Mouse (Mus musculus) liver, embryonic 14.5 days (tissue): ENCODE data around the gene Olfr1496. TPM values are rescaled to one million over a fixed set of nuclear protein-coding genes. Genes with fewer than 3 reads are reported as not detected.
"Not testable (repeated sequence)": the region's sequence is repeated elsewhere in the genome, so short reads cannot be mapped to it uniquely, and the experiment has no call there.

Experiments used
- ATAC-seq: fragments of 200-750 bp; cut with Nextera tagmentation; 2 replicates; pipeline ENCODE4 v1.8.0; 2017; ENCODE audit warnings: moderate number of reproducible peaks, mild to moderate bottlenecking, moderate library complexity; ENCODE audit not compliant: insufficient read depth
- DNase-seq, 3 experiments: peaks; one replicate each; pipeline ENCODE4 v3.0.0-alpha.2; 2012 to 2013; ENCODE audit warnings: low read depth in 3 of 3, low spot score in 3 of 3
- H3K27ac ChIP-seq: fragments of 300-500 bp; sonication (generic); 2 replicates; pipeline ENCODE4 v1.5.1; 2014; ENCODE audit warnings: moderate library complexity, mild to moderate bottlenecking, control low read depth, inconsistent platforms
- H3K27me3 ChIP-seq: fragments of 300-500 bp; sonication (generic); 2 replicates; pipeline ENCODE4 v1.6.1; 2014; ENCODE audit warnings: mild to moderate bottlenecking, low read length, moderate library complexity; ENCODE audit not compliant: control insufficient read depth, insufficient read depth
- H3K36me3 ChIP-seq: fragments of 300-500 bp; sonication (generic); replicated peaks from 2 replicates; pipeline ENCODE4 v1.6.1; 2014; ENCODE audit warnings: low read depth; ENCODE audit not compliant: control insufficient read depth, insufficient read depth
- H3K4me1 ChIP-seq, 2 experiments: fragments of 200-500 bp in 1 of 2; fragments of 300-500 bp in 1 of 2; sonication (generic) in 1 of 2; replicated peaks; 2 replicates each; pipeline ENCODE4 v1.6.1; 2012 to 2014; ENCODE audit warnings: antibody characterized with exemption in 1 of 2, inconsistent platforms in 1 of 2, low read length in 1 of 2; ENCODE audit not compliant: control insufficient read depth in 2 of 2, insufficient read depth in 2 of 2
- H3K4me2 ChIP-seq: fragments of 300-500 bp; sonication (generic); 2 replicates; pipeline ENCODE4 v1.6.1; 2014; ENCODE audit warnings: low read depth, mild to moderate bottlenecking, control low read depth, moderate library complexity
- H3K4me3 ChIP-seq, 2 experiments: fragments of 200-500 bp in 1 of 2; fragments of 300-500 bp in 1 of 2; sonication (generic) in 1 of 2; 2 replicates each; pipeline ENCODE4 v1.5.1; 2012 to 2014; ENCODE audit warnings: low read depth in 2 of 2, low read length in 2 of 2, mild to moderate bottlenecking in 2 of 2, control low read depth in 1 of 2, inconsistent platforms in 1 of 2, moderate library complexity in 1 of 2; ENCODE audit not compliant: insufficient read depth in 1 of 2
- H3K9ac ChIP-seq: fragments of 300-500 bp; sonication (generic); replicated peaks from 2 replicates; pipeline ENCODE4 v1.6.1; 2014; ENCODE audit warnings: mild to moderate bottlenecking, control low read depth, moderate library complexity
- H3K9me3 ChIP-seq: fragments of 300-500 bp; sonication (generic); 2 replicates; pipeline ENCODE4 v1.6.1; 2016; ENCODE audit warnings: low read length, mixed read lengths; ENCODE audit not compliant: control insufficient read depth
- CTCF ChIP-seq: IDR thresholded peaks from 2 replicates; pipeline ENCODE4 v1.5.1; 2016; ENCODE audit warnings: antibody characterized with exemption, low read depth, control low read depth
- EP300 ChIP-seq: IDR thresholded peaks from 2 replicates; pipeline ENCODE4 v1.6.1; 2016; ENCODE audit warnings: antibody characterized with exemption, low read depth
- WGBS: fragments of 180-500 bp; shearing (Covaris S2); extraction: QIAGEN DNeasy Blood & Tissue Kit; methylation state at CpG from one replicate; pipeline ENCODE4 v1.1.7; 2014; ENCODE audit not compliant: insufficient replicate concordance; 5-methylcytosine and 5-hydroxymethylcytosine counted together
- polyA plus RNA-seq, 2 experiments: library from polyadenylated mRNA; depleted of rRNA in 1 of 2; stranded (reverse) in 1 of 2; unstranded in 1 of 2; fragments of >200 nt; fragmentation: Nextera tagmentation in 1 of 2; extraction: Ambion mirVana in 1 of 2; gene quantifications; 2 replicates each; pipeline versions ENCODE4 v1.2.1 to v1.2.3; 2012 to 2014

The Olfr1496 gene
- polyA plus RNA-seq, 2 experiments: not detected

- Histone ChIP-seq H3K36me3 (no peaks in the 10 kb centered on the region), H3K27ac (no peak within 1 kb of the TSS), H3K9me3 (no peaks in the 10 kb centered on the region), H3K9ac (no peak within 1 kb of the TSS), H3K4me2 (no peak within 1 kb of the TSS), H3K4me3 (no peak within 1 kb of the TSS), H3K4me1 (no peaks in the 10 kb centered on the region), H3K27me3 (no peaks in the 10 kb centered on the region)
- ATAC-seq: no peak
- TF ChIP-seq EP300 (no peak), CTCF (no peak)
- no peak for DNase-seq
These were observed 20.4 kb downstream of the Olfr1496 start, which contains the start of gene Olfr1497 for GRCm38 (mm10) chr19:13798102-13798501. Gene Olfr1497, minus strand, starts transcription at chr19:13798202.

DNA sequence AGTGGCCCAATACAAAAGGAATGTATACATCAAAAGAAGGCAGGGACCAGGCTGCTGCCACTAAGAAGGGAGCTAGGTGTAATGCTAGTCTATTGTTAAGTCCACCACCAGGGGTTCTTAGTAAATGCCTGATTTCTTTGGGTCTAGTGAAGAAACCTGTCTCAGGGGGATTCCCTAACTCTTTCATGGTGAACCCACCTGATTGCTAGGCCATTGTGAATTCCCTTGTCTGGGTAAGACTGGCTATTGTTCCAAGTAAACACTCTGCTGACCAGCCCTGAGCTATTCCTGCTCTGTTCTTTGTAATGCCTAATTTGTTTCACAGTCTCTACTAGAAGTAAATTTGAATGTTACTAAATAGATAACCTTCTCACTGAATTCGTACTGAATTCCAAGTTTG lies 27.8 kb downstream of the Olfr1496 start:
- not testable (repeated sequence) for DNase-seq

GRCm38 (mm10) chr19:13812823-13813222 lies 35.1 kb downstream of the Olfr1496 start:
- WGBS: 45% methylated on average over 2 of the region's 2 CpGs
- DNase-seq (no peak), ATAC-seq (no peak)
- Histone ChIP-seq H3K4me3 (no peak overlapping the region), H3K4me1 (no peaks in the 10 kb centered on the region), H3K4me2 (no peak overlapping the region), H3K9ac (no peak overlapping the region), H3K9me3 (no peaks in the 10 kb centered on the region), H3K27me3 (no peaks in the 10 kb centered on the region), H3K36me3 (no peaks in the 10 kb centered on the region), H3K27ac (no peak overlapping the region)
- TF ChIP-seq CTCF (peak; percentile 43), EP300 (no peak)

More for the DNA sequence above, 27.8 kb downstream of the Olfr1496 start:
- H3K27ac ChIP-seq, H3K9ac ChIP-seq, H3K9me3 ChIP-seq, H3K27me3 ChIP-seq, ATAC-seq, H3K4me3 ChIP-seq, H3K36me3 ChIP-seq, H3K4me2 ChIP-seq, H3K4me1 ChIP-seq: not testable (repeated sequence)
- WGBS: 26% methylated on average over 1 of the region's 1 CpGs

DNA sequence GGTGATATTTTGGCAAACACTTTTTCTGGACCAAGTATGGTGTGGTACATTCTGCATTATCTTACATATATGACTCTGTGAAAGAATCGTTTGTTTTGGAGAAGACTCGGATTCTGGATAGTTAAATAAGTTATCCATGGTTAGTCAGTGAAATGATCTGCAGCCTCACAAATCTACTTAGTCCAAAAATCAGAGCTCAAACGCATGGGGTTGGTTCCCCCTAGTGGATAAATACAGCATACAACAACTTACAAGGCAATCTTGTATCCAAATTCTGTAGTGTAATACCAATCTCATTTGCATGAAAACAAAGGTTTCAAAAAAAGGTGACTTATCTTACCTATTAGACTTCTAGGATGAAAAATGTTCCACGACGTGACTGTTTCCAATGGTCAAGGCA lies 41.1 kb downstream of the Olfr1496 start:
- no peak for DNase-seq
- Histone ChIP-seq H3K9me3 (no peaks in the 10 kb centered on the region), H3K36me3 (no peaks in the 10 kb centered on the region), H3K4me2 (no peak overlapping the region), H3K9ac (no peak overlapping the region), H3K4me3 (no peak overlapping the region), H3K4me1 (no peaks in the 10 kb centered on the region), H3K27ac (no peak overlapping the region), H3K27me3 (no peaks in the 10 kb centered on the region)
- ATAC-seq: no peak
- 24% methylated on average over 5 of the region's 5 CpGs for WGBS
- TF ChIP-seq CTCF: peak; percentile 14; the same call in 1 of the 2 replicates
- TF ChIP-seq EP300: no peak

GRCm38 (mm10) chr19:13819347-13819746 lies 41.7 kb downstream of the Olfr1496 start, which contains the start of gene Olfr1499:
Gene Olfr1499, minus strand, starts transcription at chr19:13819447.
- TF ChIP-seq EP300 (no peak), CTCF (no peak)
- Histone ChIP-seq H3K4me3 (no peak within 1 kb of the TSS), H3K27ac (no peak within 1 kb of the TSS), H3K27me3 (no peaks in the 10 kb centered on the region), H3K36me3 (no peaks in the 10 kb centered on the region), H3K9me3 (no peaks in the 10 kb centered on the region), H3K4me2 (no peak within 1 kb of the TSS), H3K4me1 (no peaks in the 10 kb centered on the region), H3K9ac (no peak within 1 kb of the TSS)
- ATAC-seq (no peak), DNase-seq (no peak)
